Mouse (Mus musculus) left cerebral cortex, postnatal 36 days (tissue): Measurements from ENCODE around the gene Slc1a3. TPM values are rescaled to one million over a fixed set of nuclear protein-coding genes. Genes with fewer than 3 reads are reported as not detected.

ENCODE experiments used
- DNase-seq, 2 experiments: peaks; one replicate each; pipeline ENCODE4 v3.0.0; 2021 to 2022; ENCODE audit warnings: low spot score in 2 of 2, mixed read lengths in 1 of 2
- intact Hi-C: fragments of 180-260 bp; cut with DNase I; formaldehyde crosslinking; loops from one replicate; pipeline ENCODE4 v1.15.1; 2025
- total RNA-seq, 2 experiments: library from RNA; stranded (reverse); gene quantifications; 2 replicates each; pipeline ENCODE4 v1.2.3; 2021

Slc1a3 gene
- total RNA-seq, result 100 to 1,000 TPM; 311 to 320 TPM

GRCm38 (mm10) chr15:8710146-8711006, at the start of gene Slc1a3:
Slc1a3 (minus strand) TSS chr15:8710764.
- peak; percentile 33 to 36 for DNase-seq
- intact Hi-C loops, result no loop called here

DNA sequence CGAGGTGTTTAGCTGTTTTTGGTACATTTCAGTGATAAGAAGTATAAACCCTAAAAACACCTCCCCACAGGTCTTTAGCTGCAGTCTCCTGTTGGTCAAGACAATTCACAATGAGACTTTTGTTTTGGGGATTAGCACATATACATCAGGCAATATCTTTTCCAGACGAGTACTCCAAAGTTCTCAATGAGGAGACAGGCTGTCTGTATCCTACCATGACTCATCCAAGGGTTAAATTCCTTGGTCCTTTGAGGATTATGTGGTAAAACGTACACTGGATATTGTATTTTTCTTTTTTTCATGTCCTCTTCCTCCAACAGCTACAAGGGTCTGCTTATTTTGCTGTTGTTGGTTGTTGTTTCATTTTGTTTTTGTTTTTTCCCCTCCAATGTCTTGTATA, 48.5 kb upstream of the Slc1a3 start:
- DNase-seq, result no peak
- intact Hi-C loops, result no loop called here

GRCm38 (mm10) chr15:8756441-8756840, 45.9 kb upstream of the Slc1a3 start:
- intact Hi-C loops, result no loop called here
- DNase-seq, result no peak

GRCm38 (mm10) chr15:8749762-8750161, 39.2 kb upstream of the Slc1a3 start:
- no peak for DNase-seq
- intact Hi-C loops, result no loop called here

DNA sequence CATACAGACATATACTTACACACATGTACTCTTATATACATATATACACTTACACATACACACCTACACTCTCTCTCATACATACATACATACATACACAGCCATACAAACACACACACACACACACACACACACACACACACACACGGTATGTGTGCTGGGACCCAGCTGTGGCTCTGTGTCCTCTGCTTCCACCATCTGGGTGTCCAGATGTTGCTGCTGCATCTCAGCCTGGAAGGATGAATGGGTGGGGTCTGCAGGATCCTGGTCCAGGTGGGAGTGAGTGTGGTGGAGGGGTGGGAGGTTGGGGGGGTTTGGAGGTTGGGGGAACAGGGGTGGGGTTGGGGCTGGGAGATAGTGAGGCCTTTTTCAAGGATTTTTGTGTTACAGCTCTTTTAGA, 38.2 kb upstream of the Slc1a3 start:
- no peak for DNase-seq
- intact Hi-C loops, result no loop called here

DNA sequence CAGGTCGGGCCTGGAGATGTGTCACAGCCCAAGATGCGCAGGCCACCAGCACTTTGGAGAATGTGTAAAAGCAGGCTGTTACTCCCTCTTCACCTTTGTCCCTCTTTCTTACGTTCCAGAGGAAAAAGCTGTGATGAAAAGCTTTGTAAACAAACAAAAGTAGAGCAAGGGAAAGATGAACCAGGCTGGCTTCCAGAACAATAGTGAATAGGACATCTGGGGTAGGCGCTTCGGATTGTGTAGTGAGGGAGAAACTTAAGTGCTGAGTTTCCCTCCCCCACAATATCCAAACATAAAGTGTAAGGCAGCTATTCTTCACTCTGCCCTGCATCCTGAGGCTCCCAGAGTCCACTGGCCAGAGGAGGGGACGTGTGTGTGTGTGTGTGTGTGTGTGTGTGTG, 31.0 kb upstream of the Slc1a3 start:
- DNase-seq, result no peak
- intact Hi-C loops, result no loop called here

DNA sequence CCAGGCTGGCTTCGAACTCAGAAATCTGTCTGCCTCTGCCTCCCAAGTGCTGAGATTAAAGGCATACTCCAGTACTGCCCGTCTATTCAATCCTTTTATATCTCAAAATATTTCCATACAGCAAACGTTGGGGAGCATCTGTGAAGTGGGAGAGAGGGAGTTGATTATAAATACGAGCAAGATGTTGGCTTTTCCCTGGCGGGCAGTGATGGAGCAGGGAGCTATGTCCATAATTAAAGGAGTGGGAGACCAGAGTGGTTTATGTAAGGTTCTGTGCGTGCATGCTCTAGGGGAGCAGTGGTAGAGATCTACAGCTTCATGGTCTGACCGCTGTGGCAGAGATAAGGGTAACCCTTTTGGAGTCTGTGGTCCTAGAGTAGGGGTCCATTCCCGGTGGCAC, 30.2 kb upstream of the Slc1a3 start:
- intact Hi-C loops, result no loop called here
- no peak for DNase-seq

- intact Hi-C loops, result no loop called here
- no peak for DNase-seq
These were observed 27.6 kb upstream of the Slc1a3 start for GRCm38 (mm10) chr15:8738156-8738555.

- intact Hi-C loops, result no loop called here
- no peak for DNase-seq
These were observed 23.8 kb upstream of the Slc1a3 start for GRCm38 (mm10) chr15:8734363-8734739.

GRCm38 (mm10) chr15:8733669-8734362, 23.3 kb upstream of the Slc1a3 start:
- intact Hi-C loops, result no loop called here
- no peak for DNase-seq

DNA sequence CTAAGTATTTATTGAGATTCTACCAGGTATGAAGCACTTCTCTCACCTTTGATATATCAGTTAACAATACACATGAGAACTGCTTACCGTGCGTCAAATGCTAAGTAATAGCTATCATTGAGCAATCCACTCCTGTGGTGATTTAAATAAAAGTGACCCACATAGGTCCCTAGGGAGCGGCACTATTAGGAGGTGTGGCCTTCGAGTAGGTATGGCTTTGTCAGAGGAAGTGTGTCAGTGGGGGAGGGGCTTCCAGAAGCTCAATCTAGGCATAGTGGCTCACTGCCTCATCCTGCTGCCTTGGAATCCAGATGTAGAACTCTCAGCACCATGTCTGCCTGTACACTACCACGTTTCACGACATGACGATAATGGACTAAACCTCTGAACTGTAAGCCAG, 18.3 kb upstream of the Slc1a3 start:
- DNase-seq, result no peak
- intact Hi-C loops, result no loop called here

- no peak for DNase-seq
- intact Hi-C loops, result no loop called here
These were observed 12.0 kb upstream of the Slc1a3 start for GRCm38 (mm10) chr15:8722386-8723100.

DNA sequence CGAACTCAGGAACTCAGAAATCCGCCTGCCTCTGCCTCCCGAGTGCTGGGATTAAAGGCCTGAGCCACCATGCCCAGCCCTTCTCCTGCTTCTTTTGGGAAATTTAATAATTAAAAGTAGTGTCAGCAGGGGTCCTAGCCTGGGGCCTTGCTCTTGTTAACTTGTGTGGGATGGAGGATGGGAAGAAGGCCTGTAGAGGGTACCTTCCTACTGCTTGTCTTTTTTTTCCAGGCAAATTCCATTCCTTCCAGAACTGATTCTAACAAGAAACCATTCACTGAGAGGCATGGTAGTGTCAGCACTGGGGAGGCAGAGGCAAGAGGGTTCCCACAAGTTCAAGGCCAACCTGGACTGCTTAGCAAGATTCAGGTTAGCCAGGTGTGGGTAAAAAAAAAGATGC, 11.2 kb upstream of the Slc1a3 start:
- intact Hi-C loops, result no loop called here
- no peak for DNase-seq

GRCm38 (mm10) chr15:8721005-8721404, 10.4 kb upstream of the Slc1a3 start:
- intact Hi-C loops, result no loop called here
- no peak for DNase-seq

- no peak for DNase-seq
- intact Hi-C loops, result no loop called here
These were observed 7.9 kb upstream of the Slc1a3 start for GRCm38 (mm10) chr15:8718496-8718895.

- intact Hi-C loops, result no loop called here
- no peak for DNase-seq
These were observed 6.5 kb upstream of the Slc1a3 start for GRCm38 (mm10) chr15:8717021-8717571.

DNA sequence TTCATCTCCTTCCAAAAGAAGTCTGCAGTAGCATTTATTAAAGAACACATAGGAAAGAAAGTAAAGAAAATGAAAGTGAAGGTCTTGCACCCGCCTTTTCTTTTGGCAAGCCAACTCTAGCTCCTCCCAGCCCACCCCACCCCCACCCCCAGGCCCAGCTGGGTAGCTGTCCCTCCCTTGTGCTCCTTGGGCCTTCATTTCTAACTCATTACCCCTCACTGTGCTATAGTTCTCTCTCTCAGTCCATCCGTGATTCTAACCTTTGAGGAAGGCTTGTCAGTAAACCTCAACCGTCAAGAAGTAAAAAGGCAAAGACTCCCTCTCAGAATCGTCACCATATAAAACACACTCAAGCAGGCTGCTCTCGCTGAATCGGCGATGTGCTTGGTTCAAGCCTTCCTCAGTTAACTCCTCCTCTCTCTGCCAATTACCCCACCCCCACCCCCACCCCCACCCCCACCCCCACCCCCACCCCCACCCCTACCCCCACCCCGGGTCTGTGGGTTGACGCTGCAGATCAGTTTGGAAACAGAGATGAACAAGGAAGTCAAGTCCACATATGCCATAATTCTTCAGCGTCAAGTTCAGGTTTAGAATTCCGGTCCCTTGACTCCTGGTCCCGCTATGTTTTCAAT, 5.9 kb upstream of the Slc1a3 start:
- intact Hi-C loops, result no loop called here
- DNase-seq, result no peak

DNA sequence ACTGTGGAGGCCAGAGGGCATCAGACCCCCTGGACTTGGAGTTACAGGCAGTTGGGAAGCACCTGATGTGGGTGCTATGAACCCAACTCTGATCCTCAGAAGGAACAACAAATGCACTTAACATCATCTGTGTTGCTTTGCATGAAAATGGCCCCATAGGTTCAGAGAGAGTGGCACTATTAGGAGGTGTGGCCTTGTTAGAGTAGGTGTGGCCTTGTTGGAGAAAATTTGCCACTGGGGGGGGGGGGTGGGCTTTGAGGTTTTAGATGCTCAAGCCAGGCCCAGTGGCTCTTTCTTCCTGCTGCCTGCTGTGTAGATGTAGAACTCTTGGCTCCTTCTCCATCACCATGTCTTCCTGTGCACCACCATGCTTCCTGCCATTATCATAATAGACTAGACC, 5.1 kb upstream of the Slc1a3 start:
- intact Hi-C loops, result no loop called here
- DNase-seq, result no peak

- intact Hi-C loops, result no loop called here
- no peak for DNase-seq
These were observed 1.9 kb upstream of the Slc1a3 start for GRCm38 (mm10) chr15:8712433-8712984.
